Mouse (Mus musculus) retina, embryonic 14.5 days (tissue): ENCODE measurements at regions not wholly inside any gene's neighbourhood (a gene's known extent, or its start where the extent isn't known, plus 50 kb on each side); places are given as distances from the start of the nearest gene placed in this dataset.
"Not testable (repeated sequence)": the region's sequence is repeated elsewhere in the genome, so short reads cannot be mapped to it uniquely, and the experiment has no call there.

Experiments
- DNase-seq: peaks from one replicate; pipeline ENCODE4 v3.0.0-alpha.2; 2015; ENCODE audit warnings: low spot score

DNA sequence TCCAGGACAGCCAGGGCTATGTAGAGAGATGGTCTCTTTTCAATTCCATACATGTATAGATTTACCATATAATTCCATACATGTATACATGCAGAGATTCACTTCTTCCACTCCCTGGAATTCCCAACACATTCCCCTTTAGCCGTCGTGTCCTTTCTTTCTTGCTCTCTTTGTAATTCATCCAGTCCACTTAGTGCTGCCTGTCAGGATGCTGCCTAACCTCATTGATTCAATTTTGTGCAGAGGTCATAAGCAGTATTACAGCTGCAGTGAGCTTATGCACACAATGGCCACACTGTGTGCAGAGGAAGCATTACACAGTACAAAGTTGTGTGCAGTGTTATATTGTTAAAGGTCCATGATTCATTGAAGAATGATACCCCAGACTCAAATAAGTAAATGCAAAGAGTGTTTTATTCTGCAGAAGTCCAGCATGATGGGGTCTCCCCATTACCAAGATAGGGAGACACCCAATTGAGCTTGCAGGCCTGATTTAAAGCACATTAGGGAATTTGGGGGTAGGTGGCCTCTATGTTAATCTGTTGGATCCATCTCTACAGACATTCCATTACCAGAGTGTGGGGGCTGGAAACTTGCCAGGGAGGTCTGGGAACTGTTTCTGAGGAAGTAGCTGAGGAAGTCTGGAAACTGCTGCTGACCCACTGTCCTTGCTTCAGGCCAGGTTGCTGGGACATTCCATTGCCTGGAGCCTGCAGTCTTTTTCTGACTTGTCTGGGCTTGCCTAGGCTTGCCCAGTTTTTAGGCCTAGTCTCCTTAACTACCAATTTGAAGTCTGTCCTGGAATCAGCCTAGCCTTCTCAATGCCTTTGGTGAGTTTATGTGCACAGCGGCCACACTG lies 72.8 kb downstream of the Fam161a start:
- DNase-seq, result no peak

DNA sequence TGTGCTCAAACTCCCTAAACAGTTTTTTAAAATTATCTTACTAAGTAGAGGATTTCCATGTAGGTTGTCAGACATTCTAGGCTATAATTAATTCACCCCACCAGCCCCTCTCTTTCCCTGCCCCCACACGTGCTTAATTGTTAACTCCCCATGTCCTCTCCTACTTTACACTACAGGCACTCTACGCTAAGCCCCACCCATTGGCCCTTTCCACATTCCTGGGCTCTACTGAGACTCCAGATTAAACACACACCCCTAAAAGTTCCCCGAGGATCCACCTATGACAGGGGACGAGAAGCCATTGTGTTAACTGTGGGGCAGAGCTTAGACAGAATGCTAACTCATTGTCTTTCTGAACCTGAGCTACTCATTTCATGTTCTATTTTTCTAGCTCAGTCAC lies 74.3 kb downstream of the Fam161a start:
- DNase-seq, result no peak

DNA sequence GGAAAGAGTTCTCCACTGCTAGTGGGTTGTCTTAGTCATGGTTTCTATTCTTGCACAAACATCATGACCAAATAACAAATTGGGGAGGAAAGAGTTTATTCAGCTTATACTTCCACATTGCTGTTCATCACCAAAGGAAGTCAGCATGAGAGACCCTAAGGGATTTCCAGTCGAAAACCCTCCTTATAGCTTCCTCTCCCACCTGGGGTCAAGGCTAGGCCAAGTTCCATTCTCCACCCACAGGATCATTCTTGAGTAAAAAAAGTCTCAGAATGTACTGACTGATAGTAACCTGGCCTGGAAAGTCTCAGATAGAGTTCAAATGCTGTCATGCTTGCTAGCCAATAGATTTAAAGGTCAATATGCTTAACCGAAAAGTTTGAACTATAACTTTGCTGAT lies 76.5 kb downstream of the Fam161a start:
- not testable (repeated sequence) for DNase-seq

DNA sequence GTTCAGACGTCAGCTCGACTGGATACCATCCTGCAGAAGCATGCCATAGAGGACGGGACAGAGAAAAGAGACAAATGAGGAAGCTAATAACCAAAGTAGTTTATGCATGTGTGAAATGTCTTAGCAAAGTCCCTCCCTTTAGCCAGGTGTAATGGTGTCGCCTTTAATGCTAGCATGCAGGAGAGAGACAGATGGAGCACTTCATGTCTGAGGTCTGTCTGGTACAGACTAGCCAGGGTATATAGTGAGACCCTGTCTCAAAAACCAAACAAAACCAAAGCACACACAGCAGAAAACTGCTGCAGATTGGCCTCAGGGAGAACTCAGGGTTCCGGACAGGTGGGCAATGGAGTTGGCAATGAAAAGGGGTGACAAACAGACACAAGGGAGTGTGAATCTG lies 88.0 kb downstream of the Fam161a start:
- no peak for DNase-seq

DNA sequence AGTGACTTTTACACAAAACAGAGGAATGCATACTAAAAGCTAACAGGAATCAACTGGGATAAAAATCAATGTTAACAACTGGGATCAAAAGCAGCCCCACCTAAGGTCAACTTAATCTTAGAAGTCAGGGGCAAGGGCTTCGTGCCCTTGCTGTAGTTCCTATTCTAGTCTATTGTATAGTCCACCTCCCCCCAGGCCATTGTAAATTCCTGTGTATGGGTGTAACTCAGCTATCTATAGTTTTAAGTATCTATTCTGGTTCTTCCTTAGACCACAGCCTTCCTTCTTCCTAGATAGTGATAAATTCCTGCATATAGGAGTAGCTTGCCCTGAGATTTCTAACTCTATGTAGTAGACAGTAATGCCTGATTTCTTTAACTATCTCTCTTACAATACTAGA lies 88.4 kb downstream of the Fam161a start:
- not testable (repeated sequence) for DNase-seq

DNA sequence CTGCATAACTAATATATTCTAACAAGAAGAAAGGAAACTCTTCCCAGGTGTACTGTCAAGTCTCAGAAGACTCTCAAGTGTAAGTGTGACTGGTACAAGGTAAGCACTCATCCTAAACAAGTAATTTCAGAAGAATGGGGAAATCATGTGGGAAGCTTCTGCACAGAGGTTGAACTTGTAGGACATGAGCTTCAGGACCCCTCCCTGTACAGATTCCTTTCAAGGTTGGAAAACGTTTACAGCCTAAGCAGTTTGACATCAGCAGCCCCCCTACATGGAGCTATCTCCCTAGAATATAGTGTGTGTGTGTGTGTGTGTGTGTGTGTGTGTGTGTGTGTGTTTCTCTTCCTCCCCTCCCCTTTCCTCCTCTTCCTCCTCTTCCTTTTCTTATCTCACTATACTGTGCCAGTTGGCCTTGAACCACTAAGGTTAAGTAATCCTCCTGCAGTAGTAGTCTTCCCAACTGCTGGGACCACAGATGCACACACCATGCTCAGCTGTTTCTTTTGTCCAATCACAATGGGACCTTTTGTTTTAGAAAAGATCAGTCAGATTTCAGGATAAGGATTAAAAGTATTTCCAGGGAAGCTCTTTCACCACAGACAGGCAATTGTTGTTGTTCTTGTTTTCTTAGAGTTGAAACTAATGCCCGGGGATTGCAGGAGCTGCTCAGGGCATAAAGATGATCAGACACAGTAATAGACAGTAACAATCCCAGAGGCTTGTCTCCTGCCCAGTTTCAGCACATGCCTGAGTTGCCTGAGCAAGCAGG lies 89.3 kb downstream of the Fam161a start:
- no peak for DNase-seq

DNA sequence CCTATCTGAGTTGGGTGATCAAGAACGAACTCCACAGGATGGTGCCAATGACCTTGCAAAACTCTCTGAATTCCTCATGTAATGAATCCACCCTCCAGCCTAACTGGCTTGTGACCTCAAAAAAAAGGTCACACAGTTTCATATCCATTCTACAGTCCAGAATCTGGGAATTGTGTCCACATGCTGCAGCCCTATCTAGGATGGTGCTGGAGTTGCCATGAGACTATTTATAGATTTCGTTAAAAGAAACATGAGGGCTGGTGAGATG lies 89.8 kb downstream of the Fam161a start:
- no peak for DNase-seq

DNA sequence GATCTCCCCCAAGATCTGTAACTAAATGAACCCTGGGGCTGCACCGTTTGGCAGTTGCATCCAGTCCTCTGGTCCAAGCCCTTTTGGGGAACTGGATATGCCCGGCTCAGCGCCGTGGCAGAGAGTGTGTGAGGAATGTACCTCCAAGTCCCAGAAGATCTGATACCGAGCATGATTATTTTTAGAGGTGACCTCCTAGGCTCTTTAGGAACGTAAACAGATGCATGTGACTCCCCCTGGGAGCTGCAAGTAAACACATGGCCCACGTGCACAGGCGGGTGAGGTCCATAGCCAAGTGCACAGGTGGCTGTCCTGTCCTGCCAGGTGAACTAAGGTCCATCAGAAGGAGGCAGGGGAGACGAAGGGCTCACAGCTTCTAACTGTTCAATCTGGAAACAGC lies 107.3 kb downstream of the Fam161a start:
- DNase-seq, result no peak

DNA sequence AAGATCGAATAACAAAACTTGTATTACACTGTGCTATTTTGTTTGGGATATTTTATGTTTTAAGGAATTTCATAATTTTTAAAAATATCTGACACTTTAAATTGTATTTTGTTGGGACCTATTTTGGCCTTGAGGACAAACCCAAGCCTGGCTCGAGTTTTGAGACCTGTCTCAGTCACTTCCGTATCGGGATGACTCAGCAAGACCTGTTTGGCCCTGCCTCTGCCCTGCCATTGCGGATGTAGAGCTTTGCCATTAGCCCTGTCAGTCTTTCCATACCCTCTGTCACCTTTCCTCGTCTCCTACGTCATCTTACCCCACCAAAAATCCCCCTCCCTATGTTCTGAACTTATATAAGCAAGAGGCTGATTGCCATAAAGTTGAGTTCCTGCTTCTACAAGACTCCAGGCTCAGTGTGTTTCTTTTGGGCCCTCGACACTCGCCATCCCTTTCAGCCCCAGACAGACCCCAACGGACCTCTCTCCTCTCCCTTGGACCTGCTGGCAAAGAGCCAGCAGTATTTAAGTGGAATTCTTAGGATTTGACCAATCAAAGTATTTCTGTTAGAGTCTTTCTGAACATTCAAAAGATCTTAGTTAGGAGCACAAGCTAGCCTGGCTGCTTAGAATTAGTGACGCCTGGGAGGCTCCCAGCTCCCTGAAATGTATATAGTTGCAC lies 113.3 kb downstream of the Fam161a start:
- DNase-seq, result no peak

DNA sequence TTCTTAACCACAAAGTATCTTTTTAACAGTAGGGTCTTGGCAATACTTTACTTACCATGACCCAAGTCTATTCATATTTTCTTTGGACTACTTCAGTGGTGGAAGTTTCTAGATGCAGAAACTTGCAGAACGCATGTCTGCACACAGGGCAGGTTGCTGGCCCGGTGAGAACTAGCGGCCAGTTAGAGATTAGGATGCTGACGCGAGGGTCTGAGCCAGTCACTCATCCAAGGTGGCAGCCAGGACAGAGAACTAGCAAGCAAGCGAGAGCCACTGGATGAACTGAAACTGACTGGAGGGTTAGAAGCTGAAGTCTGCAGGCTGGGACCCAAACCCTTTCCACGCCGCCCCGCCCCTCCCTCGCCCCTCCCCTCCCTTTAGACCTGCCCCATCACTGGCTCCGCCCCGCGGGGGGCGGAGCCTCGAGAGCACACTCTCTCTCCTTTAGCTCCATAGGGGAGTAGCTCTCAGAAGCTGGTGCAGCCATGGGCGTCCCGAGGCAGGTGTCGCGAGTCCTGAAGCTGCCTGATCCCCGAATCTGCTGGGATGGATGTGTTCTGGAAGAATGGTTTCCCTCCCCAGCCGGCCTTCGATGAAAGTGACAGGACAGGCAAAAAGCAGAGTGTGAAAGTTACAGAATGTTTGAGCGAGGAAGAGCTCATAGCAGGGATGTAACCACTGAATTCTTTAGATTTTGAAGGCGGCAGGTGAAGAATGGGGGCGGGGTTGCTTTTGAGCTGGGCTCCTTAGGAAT lies 117.0 kb downstream of the Fam161a start:
- peak; percentile 88 for DNase-seq

DNA sequence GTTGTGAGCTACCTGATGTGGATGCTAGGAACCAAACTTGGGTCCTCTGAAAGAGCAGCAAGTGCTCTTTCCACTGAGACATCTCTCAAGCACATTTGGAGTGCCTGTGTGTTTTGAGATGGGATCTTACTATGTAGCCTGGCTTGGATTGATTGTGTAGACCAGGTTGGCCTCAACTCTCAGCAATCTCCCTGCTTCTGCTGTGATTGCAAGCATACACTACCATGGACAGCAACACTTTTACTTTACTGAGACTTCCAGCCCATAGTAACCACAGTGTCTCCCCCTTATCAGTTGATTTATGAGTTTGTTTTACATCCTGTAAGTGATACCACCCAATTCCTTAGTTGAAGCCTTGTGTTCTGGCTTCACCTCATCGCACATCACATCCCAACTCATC lies 123.8 kb downstream of the Fam161a start:
- no peak for DNase-seq

DNA sequence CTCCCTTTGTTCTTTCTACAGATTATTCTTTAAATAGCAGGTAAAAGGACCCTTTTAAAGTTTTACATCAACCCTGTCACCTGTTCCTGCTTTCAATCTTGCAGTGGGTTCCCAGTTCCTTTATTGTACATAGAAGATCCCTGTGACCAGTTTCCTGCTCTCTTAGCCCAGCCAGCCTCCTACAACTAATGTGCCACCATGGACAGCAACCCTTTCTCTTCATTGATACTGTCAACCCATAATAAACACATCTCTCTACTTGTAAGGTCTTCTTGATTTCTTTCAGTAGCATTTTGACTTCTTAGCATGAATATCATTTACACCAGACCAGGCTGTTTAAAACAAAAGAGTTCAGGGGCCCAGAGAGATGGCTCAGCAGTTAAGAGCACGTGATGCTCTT lies 124.2 kb upstream of the Xpo1 start:
- no peak for DNase-seq

DNA sequence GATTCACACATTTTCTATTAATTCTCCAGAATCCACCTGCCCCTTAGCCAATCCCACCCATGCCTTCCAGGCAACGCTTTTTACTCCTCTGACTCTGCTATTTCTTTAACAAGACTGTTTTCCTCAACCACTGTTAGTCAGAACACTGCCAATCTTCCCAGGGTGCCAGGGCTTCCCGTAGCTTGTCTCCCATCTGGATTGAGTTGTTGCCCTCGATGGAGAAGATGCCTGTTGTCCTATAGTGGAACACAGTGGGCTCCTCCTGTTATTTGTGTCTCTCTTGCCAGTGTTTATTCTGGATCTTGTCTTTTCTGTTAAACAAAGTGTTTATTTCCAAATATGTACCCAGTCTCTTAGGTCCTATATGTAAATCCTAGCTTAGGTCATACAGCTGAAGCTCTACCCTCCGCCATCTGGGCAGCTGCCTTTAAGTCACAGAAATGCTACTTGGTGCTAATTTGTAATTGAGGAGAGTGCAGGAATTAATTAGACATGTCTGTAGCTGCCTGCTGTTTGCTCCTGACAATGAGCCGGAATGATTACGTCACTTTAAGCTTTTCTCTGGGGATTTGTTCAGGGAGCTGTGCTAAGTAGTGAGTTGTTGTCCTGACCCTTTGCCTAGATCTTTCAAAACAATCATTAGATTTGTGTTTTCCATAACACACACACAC lies 115.3 kb upstream of the Xpo1 start:
- peak; percentile 83 for DNase-seq

DNA sequence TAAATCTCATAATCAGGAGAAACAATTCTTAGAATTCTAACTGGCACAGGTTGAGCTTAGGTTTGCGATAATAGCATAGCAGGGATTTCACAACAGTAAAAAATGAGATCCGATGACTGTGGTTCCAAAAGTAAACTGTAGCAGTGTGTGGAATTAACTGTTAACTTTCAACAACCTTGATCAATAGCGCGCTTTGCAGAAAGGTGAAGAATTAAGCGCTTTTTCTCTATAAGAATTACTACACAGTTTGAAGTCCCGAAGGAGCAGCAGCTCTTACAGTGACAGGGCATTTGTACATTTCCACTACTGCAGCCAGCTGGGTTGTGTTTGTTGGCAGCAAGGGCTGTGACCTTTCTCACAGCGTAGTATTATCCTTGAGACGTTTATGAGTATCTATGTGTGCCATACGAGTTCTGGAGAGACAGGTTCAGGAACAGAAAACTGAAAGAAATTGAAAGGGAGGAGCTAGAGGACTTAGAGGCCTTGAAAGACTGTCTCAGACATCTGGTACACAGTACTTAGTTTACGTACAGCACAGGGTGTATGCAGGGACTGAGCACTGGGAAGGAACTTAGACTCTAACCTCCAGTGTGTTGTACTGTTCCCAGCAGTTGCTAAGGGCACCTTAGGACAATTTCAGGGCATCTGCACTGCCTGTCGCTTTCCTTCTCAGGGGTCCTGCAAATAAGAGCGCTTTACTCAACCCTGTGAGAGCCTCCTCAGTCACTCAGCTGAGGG lies 114.6 kb upstream of the Xpo1 start:
- DNase-seq, result peak; percentile 17

DNA sequence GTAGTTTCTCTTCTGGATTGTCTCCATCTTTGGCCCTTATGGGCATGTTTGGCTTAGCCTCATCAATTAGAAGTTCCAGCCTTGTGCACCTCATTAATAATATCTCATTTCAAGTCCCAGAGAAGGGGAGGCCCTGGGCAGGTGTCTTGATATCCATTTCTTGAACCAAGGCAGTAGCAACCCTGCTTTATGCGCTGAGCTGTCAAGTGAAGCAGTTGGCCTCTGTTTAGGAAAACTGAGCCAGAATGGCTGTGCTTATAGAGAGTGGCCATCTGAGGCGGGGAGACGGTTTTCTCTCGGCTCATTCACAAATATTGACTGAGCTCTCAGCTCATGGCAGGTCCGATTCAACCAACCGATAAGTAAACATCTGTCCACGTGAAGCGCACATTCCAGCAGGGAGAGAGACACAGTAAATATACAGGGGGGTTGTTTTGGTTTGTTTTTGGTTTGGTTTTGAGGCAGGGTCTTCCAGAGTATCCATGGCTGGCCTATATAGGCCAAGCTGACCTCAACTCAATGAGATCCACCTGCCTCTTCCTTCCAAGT lies 107.7 kb upstream of the Xpo1 start:
- DNase-seq, result no peak

DNA sequence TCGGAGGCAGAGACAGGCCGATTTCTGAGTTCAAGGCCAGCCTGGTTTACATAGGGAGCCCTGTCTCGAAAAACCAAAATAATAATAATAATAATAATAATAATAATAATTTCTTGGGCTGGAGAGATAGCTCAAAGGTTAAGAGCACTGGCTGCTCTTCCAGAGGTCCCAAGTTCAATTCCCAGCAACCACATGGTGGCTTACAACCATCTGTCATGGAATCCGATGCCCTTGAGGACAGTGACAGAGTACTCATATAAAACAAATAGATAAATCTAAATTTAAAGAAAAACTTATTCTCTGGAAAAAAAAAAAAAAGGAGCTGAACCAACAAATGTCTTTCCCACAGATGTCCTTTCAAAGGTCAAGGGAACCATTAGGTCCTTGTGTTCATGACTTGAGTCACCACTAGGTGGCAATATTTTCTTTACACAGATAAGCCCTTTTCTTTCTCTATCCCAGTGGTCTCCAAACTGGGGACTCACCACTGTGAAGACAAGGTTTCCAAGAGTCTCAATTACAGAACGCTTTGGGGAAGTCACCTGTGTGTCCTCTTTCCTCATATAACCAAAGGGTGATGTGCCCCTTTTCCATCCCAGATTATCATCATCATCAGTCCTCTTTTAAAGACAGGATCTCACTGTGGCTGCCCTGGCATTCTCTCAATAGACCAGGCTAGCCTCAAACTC lies 106.1 kb upstream of the Xpo1 start:
- peak; percentile 92 for DNase-seq

DNA sequence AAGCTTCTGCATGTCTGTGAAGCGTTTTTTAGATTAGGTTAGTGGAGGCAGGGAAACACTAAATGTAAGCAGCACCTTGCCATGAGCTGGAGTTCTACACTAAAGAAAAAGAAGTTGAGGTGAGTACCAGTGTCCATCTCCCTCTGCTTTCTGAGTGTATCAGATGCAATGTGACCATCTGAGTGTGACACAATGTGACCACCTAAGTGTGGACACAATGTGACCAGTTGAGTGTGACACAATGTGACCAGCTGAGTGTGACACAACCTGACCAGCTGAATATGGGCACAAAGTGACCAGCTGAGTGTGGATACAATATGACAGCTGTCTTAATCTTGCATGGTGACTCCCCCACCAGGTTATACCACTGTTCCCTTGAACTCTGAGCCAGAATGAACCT lies 101.0 kb upstream of the Xpo1 start:
- no peak for DNase-seq

DNA sequence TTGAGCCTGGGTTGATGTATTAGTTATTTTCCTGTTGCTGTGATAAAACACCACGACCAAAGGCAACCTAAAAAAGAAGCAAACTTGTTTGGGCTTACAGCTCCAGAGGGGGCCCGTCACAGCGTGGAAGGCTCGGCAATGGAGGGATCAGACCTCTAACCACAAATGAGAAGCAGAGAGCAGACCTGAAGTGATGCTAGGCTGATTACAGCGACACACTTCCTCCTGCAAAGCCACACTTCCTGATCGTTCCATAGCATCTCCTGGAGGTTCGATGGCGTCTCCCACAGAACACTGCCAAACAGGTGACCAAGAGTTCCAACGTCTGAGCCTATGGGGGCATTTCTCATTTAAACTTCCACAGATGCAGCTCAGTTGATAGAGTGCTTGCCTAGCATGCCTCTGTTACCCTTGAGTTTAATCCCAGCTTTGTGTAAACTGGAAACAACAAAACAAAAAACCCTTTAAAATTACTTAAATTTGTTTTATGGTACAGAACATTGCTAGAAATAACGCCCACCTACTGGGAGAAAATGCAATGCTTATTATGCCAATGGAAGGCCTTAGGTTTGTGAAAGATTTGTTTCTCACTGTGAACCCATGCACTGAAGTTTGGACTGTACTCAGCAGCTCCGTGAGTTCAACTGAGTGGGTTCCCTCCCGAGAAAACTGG lies 87.2 kb upstream of the Xpo1 start:
- DNase-seq, result no peak

DNA sequence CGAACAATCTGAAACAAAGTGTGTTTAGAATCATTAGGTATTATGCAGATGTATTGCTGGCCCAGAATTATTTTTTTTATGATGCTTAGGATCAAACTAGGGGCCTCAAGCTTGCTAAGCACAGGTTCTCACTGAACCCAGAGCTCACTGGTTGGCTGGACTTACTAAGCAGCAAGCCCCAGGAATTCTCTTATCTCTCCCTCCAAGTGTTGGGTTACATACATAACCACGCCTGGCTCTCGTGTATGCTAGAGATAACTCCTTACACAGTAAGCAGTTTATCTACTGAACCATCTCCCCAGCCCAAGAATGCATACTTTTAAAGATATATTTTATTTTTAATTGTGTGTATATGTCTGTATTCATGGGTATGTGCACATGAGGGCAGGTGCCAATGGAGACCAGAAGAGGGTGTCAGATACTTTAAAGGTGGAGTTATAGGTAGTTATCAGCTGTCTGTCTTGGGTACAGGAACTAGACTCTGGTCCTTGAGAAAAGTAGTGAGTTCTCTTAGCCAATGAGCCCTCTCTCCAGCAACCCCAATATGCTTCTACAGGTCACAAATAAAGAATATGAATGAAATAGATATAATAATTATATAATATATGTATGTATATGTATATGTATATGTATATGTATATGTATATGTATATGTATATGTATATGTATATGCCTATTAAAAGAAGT lies 86.0 kb upstream of the Xpo1 start:
- no peak for DNase-seq
